Mouse (Mus musculus): ENCODE measurements around the gene Gsk3a.

Gene Gsk3a

GRCm38 (mm10) chr7:25238829-25239623 lies 1.4 kb upstream of the Gsk3a start:
- H3K36me3 ChIP-seq (ENCODE audit: insufficient read depth, low read length): peaks cover 55% of the 10 kb centered on the region
- H3K27me3 ChIP-seq (ENCODE audit: insufficient read depth, low read length): no peaks in the 10 kb centered on the region
- TF ChIP-seq CTCF (conservative IDR thresholded peaks at IDR 0.05; ENCODE audit: low read length) (no peak), NANOG (IDR thresholded peaks at IDR 0.05; ENCODE audit: borderline replicate concordance, low read length) (no peak), POU5F1 (IDR thresholded peaks at IDR 0.05; ENCODE audit: borderline replicate concordance, low read length) (no peak)

GRCm38 (mm10) chr7:25238015-25238706 lies 510 bp upstream of the Gsk3a start:
- Histone ChIP-seq H3K4me3 (replicated peaks; ENCODE audit: low read length) (peak overlapping the region; percentile 93), H3K4me1 (replicated peaks; ENCODE audit: low read depth, low read length) (peaks cover 77% of the 10 kb centered on the region), H3K27me3 (ENCODE audit: insufficient read depth, low read length) (no peaks in the 10 kb centered on the region), H3K36me3 (ENCODE audit: insufficient read depth, low read length) (peaks cover 59% of the 10 kb centered on the region), H3K9me3 (ENCODE audit: low read length) (no peaks in the 10 kb centered on the region)
- no peak for TF ChIP-seq POU5F1 (IDR thresholded peaks at IDR 0.05; ENCODE audit: borderline replicate concordance, low read length)
- TF ChIP-seq NANOG (IDR thresholded peaks at IDR 0.05; ENCODE audit: borderline replicate concordance, low read length): no peak
- TF ChIP-seq CTCF (conservative IDR thresholded peaks at IDR 0.05; ENCODE audit: low read length): no peak

More at GRCm38 (mm10) chr7:25238829-25239623, 1.4 kb upstream of the Gsk3a start:
- no peaks in the 10 kb centered on the region for H3K9me3 ChIP-seq (ENCODE audit: low read length)
- H3K4me3 ChIP-seq (replicated peaks; ENCODE audit: low read length): peak overlapping the region; percentile 93
- peaks cover 73% of the 10 kb centered on the region for H3K4me1 ChIP-seq (replicated peaks; ENCODE audit: low read depth, low read length)

GRCm38 (mm10) chr7:25235526-25235925 lies 2.1 kb downstream of the Gsk3a start:
- Histone ChIP-seq H3K9me3 (ENCODE audit: low read length) (no peaks in the 10 kb centered on the region), H3K4me1 (replicated peaks; ENCODE audit: low read depth, low read length) (peaks cover 75% of the 10 kb centered on the region), H3K36me3 (ENCODE audit: insufficient read depth, low read length) (peaks cover 64% of the 10 kb centered on the region), H3K4me3 (replicated peaks; ENCODE audit: low read length) (no peak overlapping the region), H3K27me3 (ENCODE audit: insufficient read depth, low read length) (no peaks in the 10 kb centered on the region)
- no peak for TF ChIP-seq CTCF (conservative IDR thresholded peaks at IDR 0.05; ENCODE audit: low read length)

GRCm38 (mm10) chr7:25233061-25233460 lies 4.6 kb downstream of the Gsk3a start:
- TF ChIP-seq CTCF (conservative IDR thresholded peaks at IDR 0.05; ENCODE audit: low read length) (no peak), NANOG (IDR thresholded peaks at IDR 0.05; ENCODE audit: borderline replicate concordance, low read length) (no peak), POU5F1 (IDR thresholded peaks at IDR 0.05; ENCODE audit: borderline replicate concordance, low read length) (no peak)
- H3K27me3 ChIP-seq (ENCODE audit: insufficient read depth, low read length): no peaks in the 10 kb centered on the region
- no peak overlapping the region for H3K4me3 ChIP-seq (replicated peaks; ENCODE audit: low read length)
- no peaks in the 10 kb centered on the region for H3K9me3 ChIP-seq (ENCODE audit: low read length)
- peaks cover 54% of the 10 kb centered on the region for H3K4me1 ChIP-seq (replicated peaks; ENCODE audit: low read depth, low read length)
- peaks cover 83% of the 10 kb centered on the region for H3K36me3 ChIP-seq (ENCODE audit: insufficient read depth, low read length)

GRCm38 (mm10) chr7:25232101-25232648 lies 5.5 kb downstream of the Gsk3a start:
- no peaks in the 10 kb centered on the region for H3K9me3 ChIP-seq (ENCODE audit: low read length)
- peaks cover 91% of the 10 kb centered on the region for H3K36me3 ChIP-seq (ENCODE audit: insufficient read depth, low read length)
- TF ChIP-seq NANOG (IDR thresholded peaks at IDR 0.05; ENCODE audit: borderline replicate concordance, low read length) (no peak), CTCF (conservative IDR thresholded peaks at IDR 0.05; ENCODE audit: low read length) (peak; percentile 20; the same call in 1 of the 2 replicates), POU5F1 (IDR thresholded peaks at IDR 0.05; ENCODE audit: borderline replicate concordance, low read length) (no peak)
- peaks cover 57% of the 10 kb centered on the region for H3K4me1 ChIP-seq (replicated peaks; ENCODE audit: low read depth, low read length)
- H3K4me3 ChIP-seq (replicated peaks; ENCODE audit: low read length): no peak overlapping the region
- no peaks in the 10 kb centered on the region for H3K27me3 ChIP-seq (ENCODE audit: insufficient read depth, low read length)

GRCm38 (mm10) chr7:25230690-25231285 lies 6.9 kb downstream of the Gsk3a start:
- no peak for TF ChIP-seq NANOG (IDR thresholded peaks at IDR 0.05; ENCODE audit: borderline replicate concordance, low read length)
- TF ChIP-seq CTCF (conservative IDR thresholded peaks at IDR 0.05; ENCODE audit: low read length): no peak
- TF ChIP-seq POU5F1 (IDR thresholded peaks at IDR 0.05; ENCODE audit: borderline replicate concordance, low read length): no peak
- Histone ChIP-seq H3K4me1 (replicated peaks; ENCODE audit: low read depth, low read length) (peaks cover 58% of the 10 kb centered on the region), H3K27me3 (ENCODE audit: insufficient read depth, low read length) (no peaks in the 10 kb centered on the region), H3K4me3 (replicated peaks; ENCODE audit: low read length) (no peak overlapping the region), H3K9me3 (ENCODE audit: low read length) (no peaks in the 10 kb centered on the region), H3K36me3 (ENCODE audit: insufficient read depth, low read length) (peaks cover 100% of the 10 kb centered on the region)

GRCm38 (mm10) chr7:25227523-25228300 lies 9.9 kb downstream of the Gsk3a start:
- no peak for TF ChIP-seq NANOG (IDR thresholded peaks at IDR 0.05; ENCODE audit: borderline replicate concordance, low read length)
- no peak for TF ChIP-seq POU5F1 (IDR thresholded peaks at IDR 0.05; ENCODE audit: borderline replicate concordance, low read length)
- no peak for TF ChIP-seq CTCF (conservative IDR thresholded peaks at IDR 0.05; ENCODE audit: low read length)
- Histone ChIP-seq H3K27me3 (ENCODE audit: insufficient read depth, low read length) (no peaks in the 10 kb centered on the region), H3K9me3 (ENCODE audit: low read length) (no peaks in the 10 kb centered on the region), H3K4me1 (replicated peaks; ENCODE audit: low read depth, low read length) (peaks cover 48% of the 10 kb centered on the region), H3K4me3 (replicated peaks; ENCODE audit: low read length) (no peak overlapping the region), H3K36me3 (ENCODE audit: insufficient read depth, low read length) (peaks cover 99% of the 10 kb centered on the region)

Data from E14TG2a.4 (cell line).